Mouse (Mus musculus): ENCODE results near the gene Apbb2. TPM values are rescaled to one million over a fixed set of nuclear protein-coding genes. Genes with fewer than 3 reads are reported as not detected.

Gene Apbb2
- polyA plus RNA-seq, 1 experiment from 2014 or later = 5.6 TPM

DNA sequence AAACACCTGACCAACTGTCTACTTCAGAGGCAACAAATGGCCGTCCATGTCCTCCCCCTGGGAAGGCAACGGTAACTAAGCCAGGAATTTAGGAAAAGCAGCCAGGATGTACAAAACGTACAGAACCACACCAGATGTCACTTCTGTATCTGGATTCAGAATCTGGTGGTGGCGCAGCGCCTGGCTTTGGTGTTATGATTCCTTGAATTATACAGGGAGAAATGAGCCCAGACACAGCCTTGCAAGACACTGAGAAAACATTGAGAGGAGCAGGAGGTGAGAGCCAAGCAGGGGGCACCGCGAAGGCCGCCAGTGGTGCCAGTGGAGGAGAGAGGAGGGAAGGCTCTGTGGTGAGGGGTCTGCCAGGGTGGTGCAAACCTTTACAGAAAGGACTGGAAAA is 313.1 kb downstream of the Apbb2 start:
- WGBS (ENCODE audit: insufficient replicate concordance) = 78% methylated on average over 8 of the region's 8 CpGs
- H3K4me3 ChIP-seq (ENCODE audit: low read depth, low read length) = no peak overlapping the region
- no peaks in the 10 kb centered on the region for H3K27me3 ChIP-seq (ENCODE audit: insufficient read depth, low read length)
- H3K9ac ChIP-seq (replicated peaks) = no peak overlapping the region
- H3K4me1 ChIP-seq (ENCODE audit: insufficient read depth) = no peaks in the 10 kb centered on the region
- TF ChIP-seq EP300 (IDR thresholded peaks at IDR 0.05; ENCODE audit: low read depth) = no peak
- TF ChIP-seq CTCF (IDR thresholded peaks at IDR 0.05; ENCODE audit: low read depth) = no peak
- no peak overlapping the region for H3K4me2 ChIP-seq (ENCODE audit: low read depth, low read length)
- no peaks in the 10 kb centered on the region for H3K9me3 ChIP-seq (ENCODE audit: low read length)
- H3K36me3 ChIP-seq (replicated peaks; ENCODE audit: insufficient read depth, low read length) = 0 out of 2 replicates have a peak, but pooled peaks cover 2% of the 10 kb centered on the region
- H3K27ac ChIP-seq (ENCODE audit: low read depth) = no peak overlapping the region
- no peak for DNase-seq
- ATAC-seq = no peak

DNA sequence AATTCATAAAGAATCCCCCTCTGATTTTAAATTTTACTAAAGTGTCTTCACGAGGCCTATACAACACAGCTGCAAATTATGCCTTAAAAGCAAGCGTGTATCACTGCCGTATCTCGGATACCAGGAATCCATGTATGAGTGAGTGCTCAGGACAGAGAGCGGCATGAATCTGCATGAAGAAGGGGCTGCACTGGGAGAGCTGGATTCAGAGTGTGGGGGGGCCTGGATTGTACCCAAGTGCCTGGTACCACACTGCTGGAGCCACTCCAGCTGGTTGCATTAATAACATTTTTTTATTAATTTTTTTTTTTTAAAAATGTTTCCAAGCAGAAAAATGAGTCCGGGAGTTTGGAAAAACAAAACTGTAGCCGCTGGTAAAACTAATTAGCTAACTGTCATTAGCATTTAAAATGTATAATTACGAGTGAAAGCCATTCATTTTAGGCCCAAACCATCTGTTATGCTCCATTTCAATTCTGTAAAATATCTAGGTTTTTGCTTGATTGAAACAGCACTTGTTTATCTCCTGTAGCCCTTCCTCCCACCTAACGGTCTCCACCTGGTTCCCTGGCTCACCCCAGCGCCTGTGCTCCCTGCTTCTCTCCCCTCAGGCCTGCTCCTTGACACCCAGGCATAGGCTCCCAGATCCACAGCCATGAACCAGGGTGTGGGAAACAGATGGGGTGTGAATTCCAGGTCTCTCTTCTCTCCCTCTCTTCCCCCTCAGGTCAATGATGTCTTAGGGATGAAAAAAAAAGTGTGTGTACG is 314.1 kb downstream of the Apbb2 start:
- Histone ChIP-seq H3K27ac (ENCODE audit: low read depth) (no peak overlapping the region), H3K4me3 (ENCODE audit: low read depth, low read length) (no peak overlapping the region), H3K4me1 (ENCODE audit: insufficient read depth) (no peaks in the 10 kb centered on the region), H3K9me3 (ENCODE audit: low read length) (no peaks in the 10 kb centered on the region), H3K27me3 (ENCODE audit: insufficient read depth, low read length) (no peaks in the 10 kb centered on the region), H3K9ac (replicated peaks) (no peak overlapping the region), H3K36me3 (replicated peaks; ENCODE audit: insufficient read depth, low read length) (0 out of 2 replicates have a peak, but pooled peaks cover 2% of the 10 kb centered on the region), H3K4me2 (ENCODE audit: low read depth, low read length) (no peak overlapping the region)
- 82% methylated on average over 11 of the region's 11 CpGs for WGBS (ENCODE audit: insufficient replicate concordance)
- DNase-seq (no peak), ATAC-seq (no peak)
- TF ChIP-seq CTCF (IDR thresholded peaks at IDR 0.05; ENCODE audit: low read depth) = no peak
- no peak for TF ChIP-seq EP300 (IDR thresholded peaks at IDR 0.05; ENCODE audit: low read depth)

DNA sequence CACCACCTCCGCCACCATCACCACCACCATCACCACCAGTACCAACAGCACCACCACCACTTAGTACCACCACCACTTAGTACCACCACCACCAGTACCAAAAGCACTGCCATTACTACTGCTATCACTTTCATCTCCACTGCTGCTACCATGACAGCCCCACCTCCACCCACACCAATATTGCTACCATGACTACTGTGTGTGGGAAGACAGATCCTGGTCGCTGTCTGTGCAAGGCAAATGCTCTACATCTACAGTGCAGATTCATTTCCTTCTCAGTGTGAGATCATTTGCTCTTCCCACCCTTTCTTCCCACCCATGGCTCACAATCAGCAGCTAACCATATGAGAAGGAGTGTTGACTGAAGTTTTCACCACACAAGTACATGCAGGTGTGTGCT is 315.7 kb downstream of the Apbb2 start:
- Histone ChIP-seq H3K4me3 (ENCODE audit: low read depth, low read length) (no peak overlapping the region), H3K27ac (ENCODE audit: low read depth) (no peak overlapping the region), H3K27me3 (ENCODE audit: insufficient read depth, low read length) (no peaks in the 10 kb centered on the region), H3K4me1 (ENCODE audit: insufficient read depth) (no peaks in the 10 kb centered on the region), H3K9ac (replicated peaks) (no peak overlapping the region), H3K9me3 (ENCODE audit: low read length) (no peaks in the 10 kb centered on the region), H3K36me3 (replicated peaks; ENCODE audit: insufficient read depth, low read length) (0 out of 2 replicates have a peak, but pooled peaks cover 2% of the 10 kb centered on the region), H3K4me2 (ENCODE audit: low read depth, low read length) (no peak overlapping the region)
- DNase-seq (no peak), ATAC-seq (no peak)
- TF ChIP-seq EP300 (IDR thresholded peaks at IDR 0.05; ENCODE audit: low read depth) (no peak), CTCF (IDR thresholded peaks at IDR 0.05; ENCODE audit: low read depth) (no peak)
- WGBS (ENCODE audit: insufficient replicate concordance) = 76% methylated on average over 2 of the region's 2 CpGs

DNA sequence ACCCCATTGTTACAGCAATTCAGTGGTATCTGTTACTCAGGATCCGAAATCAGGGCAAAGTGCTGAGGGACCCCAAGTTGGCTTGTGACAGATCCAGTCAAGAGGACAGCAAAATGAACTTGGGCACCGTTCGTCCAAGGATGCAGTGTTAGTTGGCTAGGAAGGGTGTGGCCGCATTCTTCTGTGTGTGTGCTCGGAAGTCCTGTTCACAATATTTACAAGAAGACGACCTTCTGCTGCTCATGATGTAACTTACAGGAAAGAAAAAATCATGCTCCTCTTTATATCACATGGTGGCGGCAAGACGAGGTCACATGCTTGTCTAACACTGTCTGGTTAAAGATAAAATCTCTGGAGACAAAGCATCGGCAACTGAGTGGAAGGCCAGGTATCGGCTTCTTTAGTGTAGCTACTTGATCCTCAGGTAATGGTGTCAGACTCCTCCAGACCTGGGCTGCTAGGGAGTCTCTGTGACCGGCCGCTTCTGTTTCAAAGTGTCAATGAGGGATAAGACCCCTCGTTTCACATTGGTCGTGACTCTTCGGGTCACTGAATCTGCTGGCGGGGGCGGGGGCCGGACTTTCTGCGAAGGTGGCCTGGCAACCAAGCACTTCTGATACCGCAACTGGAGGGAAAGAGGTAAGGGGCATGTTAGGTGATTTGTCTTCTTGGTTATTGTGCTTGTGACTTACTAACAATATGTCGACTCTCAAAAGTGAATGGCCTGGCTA is 316.3 kb downstream of the Apbb2 start:
- no peak for ATAC-seq

DNA sequence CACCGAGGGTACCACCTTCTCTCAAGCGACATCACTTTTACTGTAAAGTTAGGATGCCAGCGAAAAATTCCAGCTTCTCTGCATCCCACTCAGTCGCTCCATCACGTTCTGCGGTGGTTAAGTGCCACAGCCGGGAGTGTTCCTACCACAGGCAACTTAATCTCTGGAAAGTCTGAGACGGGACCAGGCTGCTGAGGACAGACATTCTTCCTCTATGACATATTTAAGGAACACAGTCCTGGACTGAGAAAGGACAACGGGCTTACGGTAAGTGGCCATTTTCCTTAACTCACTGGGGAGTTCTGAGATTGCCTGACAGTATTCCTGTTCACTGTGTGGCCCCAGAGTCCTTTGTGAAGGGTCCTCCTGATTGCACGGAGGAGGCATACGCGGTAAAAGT is 318.0 kb downstream of the Apbb2 start:
- 84% methylated on average over 13 of the region's 13 CpGs for WGBS (ENCODE audit: insufficient replicate concordance)
- H3K4me3 ChIP-seq (ENCODE audit: low read depth, low read length) = no peak overlapping the region
- H3K9ac ChIP-seq (replicated peaks) = no peak overlapping the region
- 0 out of 2 replicates have a peak, but pooled peaks cover 2% of the 10 kb centered on the region for H3K36me3 ChIP-seq (replicated peaks; ENCODE audit: insufficient read depth, low read length)
- H3K27me3 ChIP-seq (ENCODE audit: insufficient read depth, low read length) = no peaks in the 10 kb centered on the region
- H3K9me3 ChIP-seq (ENCODE audit: low read length) = no peaks in the 10 kb centered on the region
- H3K4me2 ChIP-seq (ENCODE audit: low read depth, low read length) = no peak overlapping the region
- TF ChIP-seq EP300 (IDR thresholded peaks at IDR 0.05; ENCODE audit: low read depth) (no peak), CTCF (IDR thresholded peaks at IDR 0.05; ENCODE audit: low read depth) (no peak)
- H3K4me1 ChIP-seq (ENCODE audit: insufficient read depth) = no peaks in the 10 kb centered on the region
- no peak overlapping the region for H3K27ac ChIP-seq (ENCODE audit: low read depth)
- DNase-seq = no peak
- ATAC-seq = no peak

More for the DNA sequence above, 316.3 kb downstream of the Apbb2 start:
- TF ChIP-seq EP300 (IDR thresholded peaks at IDR 0.05; ENCODE audit: low read depth) (no peak), CTCF (IDR thresholded peaks at IDR 0.05; ENCODE audit: low read depth) (no peak)
- Histone ChIP-seq H3K4me3 (ENCODE audit: low read depth, low read length) (no peak overlapping the region), H3K27me3 (ENCODE audit: insufficient read depth, low read length) (no peaks in the 10 kb centered on the region), H3K4me1 (ENCODE audit: insufficient read depth) (no peaks in the 10 kb centered on the region), H3K27ac (ENCODE audit: low read depth) (no peak overlapping the region), H3K9ac (replicated peaks) (no peak overlapping the region), H3K9me3 (ENCODE audit: low read length) (no peaks in the 10 kb centered on the region), H3K4me2 (ENCODE audit: low read depth, low read length) (no peak overlapping the region), H3K36me3 (replicated peaks; ENCODE audit: insufficient read depth, low read length) (0 out of 2 replicates have a peak, but pooled peaks cover 2% of the 10 kb centered on the region)
- no peak for DNase-seq
- 88% methylated on average over 21 of the region's 21 CpGs for WGBS (ENCODE audit: insufficient replicate concordance)

DNA sequence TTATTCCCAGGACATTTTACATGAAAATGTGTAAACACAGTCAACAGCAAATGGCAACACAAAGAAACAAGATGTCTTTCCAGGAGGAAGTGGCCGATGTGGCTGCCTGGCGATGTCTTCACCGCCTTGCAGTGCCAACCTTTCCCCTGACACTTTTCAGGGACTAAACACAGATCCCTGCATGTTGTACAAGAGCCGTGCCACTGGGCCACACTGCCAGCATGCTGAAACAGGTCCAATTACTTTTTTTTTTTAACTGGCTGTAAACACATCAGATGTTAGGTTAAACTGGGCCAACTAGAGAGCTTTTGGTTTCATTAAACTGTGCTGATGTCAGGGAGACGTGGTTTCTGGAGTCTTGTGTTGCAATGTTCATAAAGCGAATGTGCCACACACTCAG is 319.7 kb downstream of the Apbb2 start:
- Histone ChIP-seq H3K36me3 (replicated peaks; ENCODE audit: insufficient read depth, low read length) (0 out of 2 replicates have a peak, but pooled peaks cover 2% of the 10 kb centered on the region), H3K27me3 (ENCODE audit: insufficient read depth, low read length) (no peaks in the 10 kb centered on the region), H3K4me2 (ENCODE audit: low read depth, low read length) (no peak overlapping the region), H3K4me1 (ENCODE audit: insufficient read depth) (no peaks in the 10 kb centered on the region), H3K9me3 (ENCODE audit: low read length) (no peaks in the 10 kb centered on the region), H3K9ac (replicated peaks) (no peak overlapping the region), H3K4me3 (ENCODE audit: low read depth, low read length) (no peak overlapping the region), H3K27ac (ENCODE audit: low read depth) (no peak overlapping the region)
- no peak for TF ChIP-seq CTCF (IDR thresholded peaks at IDR 0.05; ENCODE audit: low read depth)
- no peak for TF ChIP-seq EP300 (IDR thresholded peaks at IDR 0.05; ENCODE audit: low read depth)
- DNase-seq = no peak
- no peak for ATAC-seq
- WGBS (ENCODE audit: insufficient replicate concordance) = 75% methylated on average over 6 of the region's 6 CpGs

All from liver, postnatal 0 days (tissue).